Mouse (Mus musculus) heart, adult 9 months (tissue): ENCODE results near the gene Fzr1.

Source experiments
- DNase-seq, 2 experiments: peaks; one replicate each; pipeline ENCODE4 v3.0.0; 2022; ENCODE audit warnings: low spot score in 2 of 2

Gene Fzr1

DNA sequence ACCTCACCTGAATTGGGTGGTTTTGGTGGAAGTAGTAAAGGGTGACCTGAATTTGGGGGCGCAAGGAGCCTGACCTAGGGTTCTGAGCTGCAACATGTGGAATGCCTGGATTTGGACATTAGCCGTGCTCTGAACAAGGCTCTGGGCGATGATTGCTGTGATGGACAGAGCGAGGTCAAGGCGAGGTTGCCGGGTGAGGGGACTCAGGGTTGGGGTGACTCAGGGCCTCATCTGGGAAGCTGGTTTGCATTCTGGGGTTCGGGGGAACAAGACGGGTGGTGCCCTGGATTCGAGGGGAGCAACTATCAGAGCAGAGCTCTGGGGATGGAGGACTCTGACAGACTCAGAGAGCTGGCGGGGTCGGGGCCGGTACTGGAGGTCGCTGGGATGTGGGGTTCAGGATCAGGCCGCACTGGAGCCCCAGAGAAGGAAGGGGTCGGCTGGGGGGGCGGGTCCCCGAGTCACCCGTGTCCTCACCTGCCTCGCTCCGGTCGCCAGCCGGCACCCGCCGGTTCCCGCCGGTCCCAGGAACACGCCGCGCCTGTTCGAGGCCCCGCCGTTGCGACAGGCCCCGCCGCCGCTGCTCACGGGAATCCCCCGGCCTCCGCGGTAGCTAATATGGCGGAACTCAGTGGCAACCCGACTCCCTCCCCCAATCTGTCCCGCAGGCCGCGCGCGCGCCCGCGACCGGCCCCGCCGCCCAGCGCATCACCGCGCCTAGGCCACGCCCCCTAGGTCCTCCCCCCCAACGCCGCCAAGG, at the start of gene Fzr1:
Fzr1 (minus strand) TSS at position 724 of the 760 bp plus-strand sequence.
- DNase-seq = no peak

DNA sequence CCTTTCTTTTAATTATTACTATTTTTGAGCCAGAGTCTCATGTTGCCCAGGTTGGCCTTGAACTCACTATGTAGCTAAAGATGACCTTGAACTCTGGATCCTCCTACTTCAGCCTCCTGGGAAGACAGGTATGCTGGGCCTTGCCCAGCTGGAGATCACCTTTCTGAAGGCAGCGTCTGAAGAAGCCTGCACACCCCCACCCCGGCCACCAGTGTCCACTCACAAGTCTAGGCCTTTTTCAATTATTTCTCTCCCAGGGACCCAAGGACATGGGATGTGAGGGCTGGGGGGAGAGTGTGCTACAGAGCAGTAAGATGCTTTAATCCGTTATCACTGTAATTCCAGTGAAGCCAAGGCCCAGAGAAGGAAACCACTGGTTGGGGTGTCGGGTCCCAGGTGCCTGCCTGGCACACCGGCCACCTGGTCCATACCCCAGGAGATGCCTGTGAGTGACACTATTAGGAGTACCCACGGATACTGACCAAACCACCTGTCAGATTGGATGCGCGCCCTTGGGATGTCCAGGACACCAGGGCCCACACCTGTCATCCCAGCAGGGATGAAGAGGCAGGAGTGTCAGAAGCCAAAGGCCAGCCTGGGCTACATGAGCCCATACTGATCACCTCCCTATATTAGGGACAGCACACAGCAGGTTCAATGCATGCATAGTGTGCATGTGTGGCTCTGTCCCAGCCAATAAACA, 49.6 kb upstream of the Fzr1 start:
- DNase-seq = peak in 1 of 2 experiments; percentile 8

DNA sequence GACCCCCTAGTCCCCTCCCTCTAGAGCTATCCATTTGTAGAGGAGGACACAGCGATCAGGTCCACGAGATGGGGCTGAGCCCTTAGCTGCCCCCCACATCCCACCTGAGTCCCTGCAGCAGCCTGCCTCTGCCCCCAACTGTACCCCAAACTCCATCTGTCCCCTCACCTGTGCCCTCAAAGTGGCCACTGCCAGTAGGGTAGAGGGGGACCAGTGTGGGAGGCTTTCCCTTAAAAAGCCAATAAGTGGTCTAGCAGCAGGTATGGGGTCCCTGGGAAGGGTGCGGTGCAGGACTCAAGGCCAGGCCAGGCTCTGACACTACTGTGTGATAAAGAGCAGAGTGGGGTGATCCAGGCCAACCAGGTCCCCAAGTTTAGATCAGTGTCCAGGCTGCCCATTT, 49.0 kb upstream of the Fzr1 start:
- DNase-seq = no peak

DNA sequence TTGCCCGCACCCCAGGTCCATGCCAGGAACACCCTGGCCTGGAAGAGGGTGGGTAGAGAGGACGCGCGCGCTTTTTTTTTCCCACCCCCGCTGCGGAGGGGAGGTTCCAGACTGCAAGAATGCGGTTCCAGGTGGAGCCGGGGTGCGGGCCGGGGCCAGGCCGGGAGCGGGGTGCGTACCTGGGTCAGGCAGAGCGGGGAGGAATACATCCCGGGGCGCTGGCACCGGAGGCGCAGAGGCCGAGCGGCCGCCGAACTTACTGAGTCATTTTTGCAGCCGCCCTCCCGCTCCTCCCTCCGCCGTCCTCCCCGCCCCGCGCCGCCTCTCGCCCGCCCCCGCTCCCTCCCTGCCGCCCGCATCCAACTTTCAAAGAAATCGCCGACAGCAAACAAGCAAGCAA, 48.6 kb upstream of the Fzr1 start:
- peak; percentile 67 to 71 for DNase-seq

DNA sequence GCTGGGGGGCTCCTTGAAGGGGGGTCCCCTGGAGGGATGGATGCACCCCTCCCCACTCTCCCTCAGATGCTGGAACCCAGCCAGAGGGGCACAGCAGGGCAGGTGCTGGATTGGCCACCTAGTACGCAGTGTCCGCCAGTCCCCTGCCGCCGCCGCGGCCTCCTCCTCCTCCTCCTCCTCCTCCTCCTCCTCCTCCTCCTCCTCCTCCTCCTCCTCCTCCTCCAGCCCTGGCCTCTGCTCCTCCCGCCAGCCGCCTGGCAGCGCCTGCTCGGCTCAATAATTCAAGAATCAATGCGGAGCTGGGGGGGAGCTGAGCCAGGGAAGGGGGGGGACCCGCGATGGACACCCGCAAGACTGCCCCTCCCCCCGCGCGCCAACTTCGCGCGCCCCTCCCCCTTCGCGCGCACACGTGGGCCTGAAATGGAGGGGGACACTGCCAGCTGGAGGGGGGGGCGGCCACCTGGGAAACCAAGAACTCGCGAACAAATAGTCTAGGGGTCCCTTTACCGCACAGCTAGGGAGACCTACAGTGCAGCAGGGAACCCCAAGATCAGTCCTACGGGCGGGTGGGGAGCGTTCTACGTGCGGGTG, 47.9 kb upstream of the Fzr1 start:
- peak; percentile 22 to 26 for DNase-seq

DNA sequence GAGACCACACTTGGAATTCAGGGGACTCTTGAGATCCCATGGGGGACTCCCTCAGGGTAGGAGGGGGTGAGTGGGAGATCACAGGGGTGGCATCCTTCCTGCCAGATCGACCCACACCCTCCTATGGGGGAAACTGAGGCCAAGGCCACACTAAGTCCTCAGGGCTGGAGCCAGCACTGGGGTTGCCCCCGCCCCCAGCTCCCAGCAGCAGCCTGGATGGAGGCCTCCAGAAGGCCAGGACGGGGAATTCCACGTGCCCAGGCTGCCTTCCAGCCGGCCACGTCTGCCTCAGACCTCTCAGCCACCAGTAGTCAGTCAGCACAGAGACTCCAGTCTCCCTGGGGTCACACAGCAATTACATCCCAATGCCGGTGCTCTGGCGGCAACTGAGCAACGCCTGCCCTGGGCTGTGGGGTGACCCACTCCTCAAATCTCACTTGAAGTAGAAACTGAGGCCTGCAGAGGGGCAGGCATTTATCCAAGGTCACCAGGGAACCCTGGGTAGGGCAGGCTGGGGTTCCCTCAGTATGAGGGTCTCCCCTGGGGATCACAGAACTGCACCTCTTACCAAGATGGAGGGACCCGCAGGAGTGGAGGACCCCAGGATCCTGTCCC, 47.0 kb upstream of the Fzr1 start:
- DNase-seq = peak; percentile 69 to 71

DNA sequence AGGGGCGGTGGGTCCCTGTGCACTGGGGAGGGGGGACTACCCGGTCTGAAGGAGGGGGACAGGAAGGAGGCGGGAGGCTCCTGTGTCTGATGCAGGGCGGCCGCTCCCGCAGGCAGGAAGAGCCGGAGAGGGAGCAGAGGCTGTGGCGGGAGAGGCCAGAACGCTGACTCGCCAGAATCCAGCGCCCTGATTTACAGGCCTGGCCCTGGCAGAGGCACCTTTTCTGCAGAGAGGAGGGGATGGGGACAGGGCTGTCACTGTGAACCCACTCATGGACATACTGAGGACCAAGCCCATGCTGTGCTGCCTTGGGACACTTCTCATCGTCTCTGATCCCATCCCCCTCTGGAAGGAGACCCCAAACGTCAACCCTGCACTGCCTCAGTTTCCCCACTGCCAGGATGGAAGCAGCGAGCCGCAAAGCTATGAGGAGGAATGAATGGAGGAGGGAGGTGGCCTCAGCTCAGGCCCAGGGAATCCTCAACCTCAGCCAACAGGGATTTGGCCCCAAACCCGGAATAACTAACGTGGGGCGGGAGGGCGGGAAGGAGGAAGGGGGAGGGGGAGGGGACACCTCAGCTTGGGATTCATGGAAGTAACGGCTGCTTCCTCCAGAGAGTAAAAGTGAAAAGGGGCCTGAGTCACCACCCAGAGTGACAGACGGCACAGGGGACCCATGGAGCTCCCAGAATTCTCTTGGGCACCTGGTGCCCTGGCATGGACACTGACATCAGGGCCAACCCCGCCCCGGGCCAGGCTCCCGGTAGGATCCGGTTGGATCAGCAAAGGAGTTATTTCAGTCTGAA, 46.1 kb upstream of the Fzr1 start:
- peak; percentile 79 to 82 for DNase-seq

DNA sequence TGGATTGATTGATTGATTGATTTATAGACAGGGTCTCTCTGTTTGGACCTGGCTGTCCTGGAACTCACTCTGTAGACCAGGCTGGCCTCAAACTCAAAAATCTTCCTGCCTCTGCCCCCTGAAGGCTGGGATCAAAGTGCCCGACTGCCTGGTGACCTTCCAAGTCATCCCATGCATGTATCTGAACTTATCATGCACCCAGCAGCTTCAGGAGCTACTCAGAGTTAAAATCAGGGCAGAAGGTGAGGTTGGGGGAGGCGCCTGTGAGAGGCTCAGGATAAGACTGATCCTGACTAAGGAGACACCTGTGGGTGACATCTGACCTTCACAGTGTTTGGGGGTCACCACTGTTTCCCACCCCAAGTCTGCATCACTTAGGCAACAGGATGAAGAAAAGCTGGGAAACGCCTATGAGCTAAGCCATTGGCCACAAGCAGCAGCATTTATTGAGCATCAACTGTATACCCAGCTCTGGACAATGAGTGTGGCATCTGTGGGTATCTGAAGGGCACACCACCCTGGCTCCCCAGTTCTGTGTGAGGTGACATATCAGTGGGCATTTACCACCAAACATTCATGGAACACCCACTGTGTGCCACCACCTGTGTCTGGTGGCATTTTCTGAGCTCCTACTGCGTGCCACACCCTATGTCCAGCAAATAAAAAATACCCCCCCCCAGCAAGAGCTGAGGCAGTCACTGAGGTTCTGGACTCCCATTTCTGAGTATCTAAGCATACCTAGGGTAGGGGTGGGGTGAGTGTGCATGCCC, 45.3 kb upstream of the Fzr1 start:
- peak in 1 of 2 experiments; percentile 7 for DNase-seq

DNA sequence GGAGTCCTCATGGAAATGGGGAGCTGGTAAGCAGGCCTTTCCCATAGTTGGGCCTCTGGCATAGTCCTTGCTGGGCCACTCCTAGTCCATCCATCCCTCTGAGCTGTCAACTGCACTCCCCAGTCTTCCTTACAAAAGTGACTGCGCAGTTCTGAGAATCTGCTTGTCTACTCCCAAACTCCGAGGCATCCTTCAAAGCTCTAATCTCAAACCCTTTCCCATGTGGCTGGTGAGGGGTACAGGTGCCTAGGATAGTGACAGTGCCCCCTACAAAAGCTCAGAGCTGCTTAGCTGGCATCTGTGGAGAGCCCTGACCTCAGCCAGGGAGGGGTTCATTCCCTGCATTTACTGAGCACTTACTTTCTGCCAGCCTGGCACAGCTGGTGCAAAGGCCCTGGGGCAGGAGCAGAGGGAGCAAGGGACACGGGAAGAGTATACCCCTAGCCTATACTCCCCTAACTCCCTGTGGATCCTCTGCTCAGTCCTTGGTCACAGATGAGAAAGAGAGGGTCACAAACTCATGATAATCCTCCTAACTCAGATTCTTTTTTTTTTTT, 44.4 kb upstream of the Fzr1 start:
- peak in 1 of 2 experiments; percentile 3 for DNase-seq

DNA sequence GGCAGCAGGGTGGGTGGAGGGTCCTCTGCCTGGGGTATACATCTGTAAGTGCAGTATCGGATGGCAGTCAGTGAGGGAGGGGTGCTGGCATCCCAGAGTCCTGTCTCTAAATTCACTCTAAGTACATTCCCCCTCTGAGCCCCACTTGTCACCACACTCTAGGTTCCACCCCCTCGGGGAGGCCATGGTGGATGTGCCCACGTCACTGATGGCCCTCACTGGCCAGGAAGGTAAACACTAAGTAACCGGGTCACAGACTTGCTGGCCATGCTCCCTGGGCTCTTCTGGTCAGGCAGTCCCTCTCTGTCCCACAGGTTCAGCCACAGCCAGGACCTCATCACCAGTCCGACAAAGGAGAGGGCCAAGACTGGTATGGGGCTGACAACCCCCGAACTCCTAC, 43.9 kb upstream of the Fzr1 start:
- peak; percentile 20 to 27 for DNase-seq

DNA sequence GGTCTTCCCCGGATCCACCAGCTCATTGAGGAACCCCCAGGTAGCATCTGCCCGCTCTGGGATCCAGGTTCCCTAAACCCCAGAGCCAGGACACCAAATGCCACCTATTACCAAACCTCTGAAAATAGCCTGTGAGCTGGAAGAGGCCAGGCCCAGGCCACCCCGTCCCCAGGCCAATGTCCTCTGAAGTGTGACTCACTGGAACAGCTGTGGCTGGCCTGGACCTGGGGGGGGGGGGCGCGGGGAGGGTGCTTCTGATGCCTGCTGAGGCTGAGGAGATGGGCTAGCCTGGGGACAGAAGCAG, 43.4 kb upstream of the Fzr1 start:
- peak; percentile 56 for DNase-seq

DNA sequence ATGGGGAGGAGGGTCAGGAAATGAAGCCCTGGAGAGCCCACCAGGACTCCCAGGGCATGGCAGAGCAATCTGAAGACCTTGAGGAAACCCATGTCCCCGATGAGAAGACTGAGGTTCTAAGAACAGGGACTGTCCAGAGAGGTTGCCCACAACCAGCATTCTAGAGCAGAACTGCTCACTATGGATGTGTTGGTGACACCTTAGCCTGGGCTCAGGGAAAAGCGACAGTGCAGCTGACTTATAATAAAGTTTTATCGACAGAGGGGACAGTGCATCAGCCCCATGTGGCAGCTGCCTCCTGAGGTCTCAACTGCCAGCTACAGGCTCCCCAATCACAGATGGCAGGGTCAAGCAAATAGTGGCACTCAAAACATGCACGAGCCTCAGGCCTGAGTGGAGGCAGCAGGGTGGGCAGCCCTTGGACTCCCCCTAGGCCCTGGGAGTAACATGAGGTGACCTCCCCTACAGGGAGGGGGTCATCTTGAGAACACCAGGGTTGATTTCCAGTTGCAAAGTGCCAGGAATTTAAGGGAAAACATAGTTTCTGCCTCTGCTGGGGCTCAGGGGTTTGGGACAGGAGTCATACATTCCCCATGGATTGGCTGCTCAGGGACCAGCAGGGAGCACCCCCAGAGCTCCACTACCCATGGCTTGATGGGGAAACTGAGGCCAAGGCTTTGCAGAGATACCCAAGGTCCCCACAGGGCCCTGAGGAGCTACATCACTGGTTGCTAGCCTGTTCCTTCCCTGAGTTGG, 42.9 kb upstream of the Fzr1 start:
- peak; percentile 2 to 9 for DNase-seq

DNA sequence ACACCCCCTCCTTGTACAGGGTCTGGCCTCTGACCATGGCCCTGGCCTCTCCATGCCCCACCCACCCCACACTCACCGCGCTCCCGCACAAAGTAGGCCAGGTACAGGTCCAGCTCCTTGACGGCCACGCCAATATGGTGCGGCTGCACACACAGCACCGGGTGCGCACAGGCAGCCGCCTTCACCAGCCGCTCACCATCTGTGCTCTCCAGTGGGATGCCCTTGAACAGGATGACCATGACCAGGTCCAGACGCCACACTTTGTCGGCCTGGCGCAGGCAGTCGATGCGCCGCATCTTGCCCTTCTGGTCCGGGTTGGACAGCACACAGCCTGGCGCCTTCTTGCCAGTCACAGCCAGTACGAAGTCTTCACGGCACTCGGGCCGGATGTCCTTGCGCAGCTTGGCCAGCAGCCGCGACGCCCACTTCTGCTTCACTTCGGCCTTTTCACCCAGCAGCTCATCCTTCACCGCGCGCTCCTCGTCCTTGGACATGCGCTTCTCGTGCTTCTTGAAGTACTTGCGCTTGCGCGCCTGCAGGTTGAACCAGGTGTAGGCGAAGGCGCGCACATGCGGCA, 42.0 kb upstream of the Fzr1 start:
- DNase-seq = peak in 1 of 2 experiments; percentile 20

DNA sequence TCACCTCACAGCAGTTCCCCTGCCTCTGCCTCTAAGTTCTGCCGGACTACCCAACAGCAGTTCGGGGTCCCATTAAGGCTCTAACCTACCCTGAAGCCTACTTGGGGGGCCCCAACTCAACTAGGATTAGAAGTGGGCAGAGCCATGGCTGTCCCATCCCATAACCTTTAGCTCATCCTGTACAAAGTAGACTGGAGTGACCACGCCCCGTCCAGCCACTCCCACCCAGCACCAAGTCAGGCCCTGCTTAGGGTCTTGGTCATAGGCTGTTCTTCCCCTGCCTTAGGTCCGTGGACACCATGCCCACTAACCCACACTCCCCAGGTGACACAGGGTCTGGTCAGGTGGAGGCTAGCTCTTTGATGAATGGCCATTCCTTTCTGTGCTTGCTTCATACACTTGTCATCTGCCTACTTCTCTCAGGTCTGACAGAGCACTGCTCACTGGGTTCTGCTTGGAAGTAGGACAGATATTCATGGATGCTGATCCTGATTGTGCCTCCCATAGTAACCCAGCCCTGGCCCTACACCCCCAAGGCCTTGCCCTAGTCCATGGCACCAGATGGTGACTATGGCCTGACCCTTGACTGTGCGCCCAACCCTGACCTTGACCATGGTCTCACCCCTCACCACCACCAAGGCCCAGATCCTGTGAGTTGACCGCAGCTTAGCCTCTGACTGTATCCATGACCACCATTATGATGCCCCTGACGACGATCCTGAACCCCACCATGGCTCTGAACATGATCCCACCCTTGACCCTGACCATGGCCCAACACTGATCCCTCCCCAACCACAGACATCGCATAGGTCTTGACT, 41.0 kb upstream of the Fzr1 start:
- no peak for DNase-seq

DNA sequence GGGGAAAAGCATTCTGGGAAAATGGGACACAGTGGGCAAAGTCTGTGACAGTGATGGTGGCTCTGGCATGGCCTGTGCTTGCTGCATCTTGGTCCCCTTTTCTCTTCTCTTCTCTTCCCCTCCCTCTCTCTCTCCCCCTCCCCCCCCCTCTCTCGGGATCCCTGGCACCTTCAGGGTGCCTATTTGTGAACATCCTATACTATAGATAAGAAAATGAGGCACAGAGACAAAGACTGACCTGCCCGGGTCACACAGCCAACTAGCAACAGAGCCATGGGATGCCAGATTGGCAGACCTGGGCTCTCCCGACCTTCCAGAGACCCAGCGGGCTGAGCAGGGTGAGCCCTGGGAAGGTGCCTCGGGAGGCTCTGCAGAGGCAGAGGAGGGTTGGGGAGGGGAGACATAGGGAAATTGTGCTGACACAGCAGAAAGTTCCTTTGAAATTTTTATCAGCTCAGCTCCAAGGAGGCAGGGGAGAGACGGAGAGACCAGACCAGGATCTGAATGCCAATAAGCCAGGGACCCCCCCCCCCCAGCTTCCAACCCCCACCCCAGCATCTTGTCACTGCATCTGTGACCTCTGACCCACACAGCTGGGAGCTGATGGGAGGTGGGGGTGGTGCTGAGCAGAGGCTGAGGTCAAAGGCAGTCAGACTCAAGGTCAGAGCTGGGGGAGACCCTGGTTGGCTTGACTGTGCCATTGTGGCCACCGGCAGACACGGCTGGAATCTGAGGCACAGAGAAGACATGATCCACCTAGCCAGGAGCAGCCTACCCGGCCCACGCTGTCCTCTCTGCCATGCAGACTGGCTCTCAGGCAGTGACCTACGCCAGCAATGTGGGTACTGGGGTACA, 40.1 kb upstream of the Fzr1 start:
- DNase-seq = no peak

DNA sequence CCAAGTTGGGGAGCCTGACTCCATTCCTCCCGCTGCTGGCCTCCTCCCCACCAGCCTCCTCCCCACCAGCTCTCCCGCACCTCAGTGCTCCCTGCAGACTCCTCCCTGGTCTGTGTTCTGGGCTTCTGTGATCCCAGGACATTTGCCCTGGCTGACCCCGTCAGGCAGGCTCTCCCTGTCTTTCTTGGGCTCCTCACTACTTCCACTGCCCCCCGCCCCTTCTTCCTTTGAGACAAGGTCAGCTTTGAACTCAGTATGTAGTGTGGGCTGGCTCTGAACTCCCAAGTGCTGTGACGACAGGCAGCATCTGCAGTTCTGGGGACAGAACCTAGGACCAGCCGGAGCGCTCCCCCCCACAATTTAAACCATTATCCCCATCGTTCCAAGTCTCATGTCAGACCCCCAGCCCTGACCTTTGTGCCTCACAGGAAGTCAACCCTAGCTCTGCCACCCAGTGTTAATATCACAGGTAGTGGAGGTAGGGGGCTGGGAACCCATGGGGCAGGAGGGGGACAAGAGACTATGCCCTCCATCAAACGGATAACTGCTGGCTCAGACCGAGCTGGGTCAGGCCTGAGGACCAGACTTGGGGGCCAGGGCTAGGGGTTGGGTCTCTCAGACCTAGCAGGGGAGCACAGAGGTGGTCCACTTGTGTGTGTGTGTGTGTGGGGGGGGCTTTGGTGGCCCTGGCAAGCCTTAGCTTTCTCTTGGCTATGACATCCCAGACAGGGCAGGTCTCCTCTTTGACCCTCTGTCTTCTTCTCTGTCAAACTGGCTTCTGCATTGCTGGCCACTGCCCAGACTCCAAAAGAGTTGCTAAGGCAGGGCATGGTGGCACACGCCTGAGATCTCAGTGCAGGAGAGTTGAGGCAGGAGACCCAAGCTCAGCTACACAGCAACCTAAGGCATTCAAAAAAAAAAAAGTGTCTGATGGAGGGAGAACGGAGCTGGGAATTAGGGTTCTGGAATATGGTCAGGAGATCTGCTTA, 39.2 kb upstream of the Fzr1 start:
- DNase-seq = peak in 1 of 2 experiments; percentile 24
